Mouse (Mus musculus) pancreas, adult 10 weeks (tissue): ENCODE data around the gene Gm10801. TPM values are rescaled to one million over a fixed set of nuclear protein-coding genes. Genes with fewer than 3 reads are reported as not detected.

Experiments used
- polyA plus RNA-seq: library from polyadenylated mRNA; stranded (reverse); fragments of 350-450 nt; fragmentation: Illumina TruSeq; extraction: RNeasy Lipid Tissue Mini Kit (QIAGEN cat#74804); gene quantifications from one replicate; pipeline ENCODE4 v1.2.3, GENCODE M21; 2015; ENCODE audit warnings: low read depth, low replicate concordance; ENCODE audit not compliant: insufficient read depth

The Gm10801 gene
- not detected for polyA plus RNA-seq

GRCm38 (mm10) chr2:98661937-98662336, at the start of gene Gm10801:
Gene Gm10801 (plus strand): TSS chr2:98662237.

GRCm38 (mm10) chr2:98667201-98667600, 5.2 kb downstream of the Gm10801 start, which contains the start of gene Gm10800:
Gene Gm10800 (minus strand): TSS chr2:98667301.

Other genes starting within 250 kb of the Gm10801 start
- gene Gm10800, start 5.1 kb downstream of the Gm10801 start, polyA plus RNA-seq = not detected